Mouse (Mus musculus) frontal cortex, adult 2 months (tissue): ENCODE measurements at regions not wholly inside any gene's neighbourhood (a gene's known extent, or its start where the extent isn't known, plus 50 kb on each side); places are given as distances from the start of the nearest gene placed in this dataset.

Source experiments
- DNase-seq, 2 experiments: peaks; one replicate each; pipeline ENCODE4 v3.0.0; 2022; ENCODE audit warnings: low spot score in 1 of 2; ENCODE audit errors: extremely low spot score in 1 of 2

DNA sequence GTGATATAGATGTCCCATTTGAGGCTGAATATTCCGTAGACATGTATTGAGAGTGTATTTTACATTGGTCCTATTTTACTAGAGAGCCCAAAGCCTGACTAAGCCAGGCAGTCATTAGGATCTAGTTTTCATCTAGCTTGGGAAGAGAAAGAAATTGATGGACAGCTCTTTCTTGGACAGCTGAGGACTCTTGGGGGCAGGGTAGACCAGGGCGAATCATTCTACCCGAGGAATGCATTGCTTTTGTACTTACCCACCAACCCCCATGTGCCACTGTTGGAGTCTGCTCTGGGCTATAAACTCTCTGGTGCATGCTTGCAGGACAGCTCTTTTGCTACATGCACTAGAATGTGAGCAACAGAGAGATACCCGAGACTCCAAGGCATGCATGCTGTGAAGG is 294.3 kb upstream of the Zfp507 start:
- no peak for DNase-seq

DNA sequence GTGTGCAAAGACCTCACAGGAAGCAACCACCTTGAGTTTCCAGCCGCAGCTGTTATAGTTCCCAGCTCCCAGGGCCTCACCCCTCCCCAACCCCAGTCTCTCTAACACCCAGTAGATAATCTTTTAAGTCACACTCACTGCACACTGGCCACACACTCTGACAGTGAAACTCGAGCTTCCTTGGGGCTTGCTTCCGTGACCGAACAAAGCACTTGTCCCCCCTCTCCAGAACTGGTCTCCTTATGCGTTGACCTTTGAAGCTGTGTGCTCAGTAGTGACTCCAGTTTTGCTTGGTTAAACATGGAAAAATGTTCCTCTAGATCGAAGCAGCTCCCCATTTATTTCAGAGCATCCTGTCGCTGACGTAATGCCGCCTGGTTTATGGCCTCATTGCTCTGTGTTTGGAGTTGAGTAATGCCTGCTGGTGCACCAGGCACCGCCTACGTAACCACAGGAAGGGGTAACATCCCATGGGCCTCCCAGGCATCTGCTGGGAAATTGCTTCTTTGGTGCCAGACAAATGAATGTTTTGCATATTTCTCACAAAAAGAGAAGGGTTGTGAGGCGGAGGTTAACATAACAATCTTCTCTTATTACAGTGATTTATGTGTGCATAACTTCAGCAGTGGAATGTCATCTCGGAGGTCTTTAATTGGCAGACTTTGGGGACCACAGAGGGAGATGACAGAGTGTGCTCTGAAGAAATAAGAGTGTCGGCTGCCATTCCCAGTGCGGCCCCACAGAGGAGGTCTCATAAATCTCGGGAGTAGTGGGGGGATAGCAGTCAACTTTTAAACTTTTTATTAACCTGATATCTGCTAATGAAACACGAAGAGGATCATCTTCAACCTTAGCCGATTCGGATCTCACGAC is 292.7 kb upstream of the Zfp507 start:
- no peak for DNase-seq

DNA sequence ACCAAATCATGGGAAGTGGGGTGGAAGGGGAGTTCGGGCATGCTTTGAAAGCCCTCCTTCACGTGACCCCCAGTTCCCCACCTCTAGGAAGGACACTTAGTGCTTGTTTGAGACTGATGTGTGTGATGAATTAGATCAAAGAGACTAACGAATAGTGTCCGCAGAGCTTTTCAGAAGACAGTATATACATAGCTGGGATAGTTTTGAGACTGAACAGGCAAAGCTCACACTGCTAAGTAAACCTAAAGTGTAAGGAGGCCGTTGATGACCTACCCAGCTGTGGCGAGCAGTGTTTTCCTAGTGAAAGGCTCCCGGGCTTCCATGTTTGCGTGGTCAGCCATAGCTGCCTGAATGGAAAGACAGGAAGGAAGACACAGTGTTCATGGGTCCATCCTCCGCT is 288.3 kb upstream of the Zfp507 start:
- no peak for DNase-seq

DNA sequence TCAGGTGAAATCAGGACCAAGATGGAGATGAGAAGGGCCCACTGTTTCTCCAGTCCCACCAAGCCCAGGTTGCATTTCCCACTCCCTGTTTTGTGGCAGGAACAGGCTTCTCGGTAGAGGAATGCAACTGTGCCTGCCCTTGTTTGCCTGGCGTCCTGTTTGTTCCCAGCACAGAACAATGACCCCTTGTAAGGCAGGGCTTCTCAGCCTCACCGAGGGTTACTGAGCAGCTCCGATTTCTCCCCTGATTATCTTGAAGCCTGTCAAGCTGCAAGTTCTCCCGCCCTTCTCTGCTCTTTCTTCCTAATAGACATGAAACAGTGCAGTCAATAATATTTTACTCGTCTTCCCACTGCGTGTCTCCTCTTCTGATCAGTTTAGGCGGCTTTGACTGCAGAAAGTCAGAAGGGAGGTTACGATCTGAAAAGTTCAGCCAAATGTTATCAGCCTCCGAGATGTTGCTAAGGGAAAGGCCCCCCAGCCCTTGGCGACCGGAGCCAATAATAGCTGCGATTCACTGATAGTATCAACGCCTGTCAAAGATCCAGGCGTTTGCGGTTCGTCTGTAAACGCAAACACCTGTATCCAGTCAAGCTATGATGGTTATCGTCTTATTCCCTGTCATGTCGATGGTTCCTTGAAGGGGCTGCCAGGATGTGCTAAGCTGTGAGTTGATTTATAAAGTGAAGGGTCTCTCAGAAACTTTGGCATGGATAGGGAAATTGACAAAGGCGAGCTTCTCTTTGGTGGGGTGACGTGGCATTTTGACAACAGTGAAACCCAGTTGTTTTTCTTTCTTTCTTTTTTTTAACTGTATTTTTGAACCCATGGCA is 287.7 kb upstream of the Zfp507 start:
- no peak for DNase-seq

DNA sequence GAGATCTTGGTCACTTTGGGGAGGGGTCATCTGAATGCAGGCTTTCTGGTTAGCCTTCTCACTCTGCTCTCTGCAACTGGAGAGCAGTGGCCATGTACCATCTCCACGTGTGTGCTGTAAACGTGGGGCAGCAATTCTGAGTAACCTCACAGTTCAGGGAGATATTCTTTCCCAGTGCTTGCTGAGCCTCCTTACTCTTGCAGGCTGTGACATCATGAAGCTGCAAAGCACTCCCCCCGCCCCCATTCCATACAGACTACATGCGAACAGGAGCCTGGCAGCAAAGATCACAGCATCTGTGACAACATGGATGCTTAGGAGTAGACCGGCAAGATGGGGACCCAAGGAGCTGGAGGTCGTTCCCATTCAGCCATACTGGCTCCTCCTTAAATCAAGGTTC is 284.8 kb upstream of the Zfp507 start:
- no peak for DNase-seq

DNA sequence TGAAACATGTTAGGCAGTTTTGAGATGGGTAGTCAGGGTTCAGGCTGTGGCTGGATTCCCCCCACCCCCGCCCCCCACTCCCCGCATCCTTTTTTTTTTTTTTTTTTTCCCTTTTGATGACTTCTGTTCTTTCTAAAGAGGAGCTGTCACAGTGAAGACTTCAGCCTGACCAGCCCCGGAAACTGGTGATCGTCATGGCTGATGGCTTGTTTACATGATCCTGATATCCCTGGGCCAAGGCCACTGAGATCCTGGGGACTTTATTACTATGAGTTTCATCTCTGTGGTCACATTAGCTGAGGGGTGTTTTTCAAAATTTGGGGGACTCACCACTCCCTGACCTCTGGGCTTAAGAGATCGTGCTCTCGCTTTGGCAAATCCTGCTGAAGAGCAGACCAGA is 275.9 kb upstream of the Zfp507 start:
- DNase-seq: no peak

DNA sequence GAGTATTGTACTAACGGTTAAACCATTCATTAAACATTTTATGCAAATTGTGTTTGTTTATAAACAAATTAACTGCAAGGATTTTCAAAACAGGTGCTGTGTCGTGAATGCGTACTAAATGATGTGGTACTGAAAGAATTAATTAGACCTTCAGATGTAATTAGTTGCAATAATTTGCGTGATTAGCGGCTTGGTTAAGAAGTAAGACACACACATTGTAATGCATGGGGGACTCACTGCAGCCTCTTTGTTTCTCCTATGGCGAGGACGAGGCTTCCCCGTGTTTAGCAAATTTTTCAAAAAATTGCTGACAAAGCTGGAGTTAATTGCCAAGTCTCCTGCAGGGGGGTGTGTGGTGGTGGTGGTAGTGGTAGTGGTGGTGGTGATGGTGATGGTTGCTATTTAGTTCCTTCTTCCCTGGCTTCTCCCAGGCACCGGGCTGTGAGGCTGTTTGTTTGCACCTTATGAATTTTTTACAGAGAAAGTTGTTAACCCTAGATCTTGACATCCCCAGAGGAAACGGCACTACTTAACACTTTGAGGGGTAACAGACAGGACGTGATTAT is 275.4 kb upstream of the Zfp507 start:
- DNase-seq: no peak

DNA sequence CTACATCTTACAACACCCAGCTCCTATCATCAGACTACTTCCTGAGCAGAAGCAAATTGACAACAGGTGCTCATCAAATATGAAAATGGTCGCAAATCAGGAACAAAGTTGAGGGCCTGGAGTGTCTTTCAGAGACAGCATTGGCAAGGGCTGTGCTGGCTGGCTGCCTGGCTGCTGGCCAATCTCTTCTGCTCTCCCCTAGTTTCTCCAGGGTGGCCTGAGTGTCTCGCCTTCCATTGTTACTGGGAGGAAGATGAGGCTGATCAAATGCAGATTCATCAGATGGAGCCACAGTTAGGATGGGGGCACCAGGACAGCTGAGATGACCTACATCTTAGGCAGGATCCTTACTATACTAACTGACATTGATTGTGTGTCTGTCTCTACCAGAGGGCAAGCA is 274.5 kb upstream of the Zfp507 start:
- no peak for DNase-seq

DNA sequence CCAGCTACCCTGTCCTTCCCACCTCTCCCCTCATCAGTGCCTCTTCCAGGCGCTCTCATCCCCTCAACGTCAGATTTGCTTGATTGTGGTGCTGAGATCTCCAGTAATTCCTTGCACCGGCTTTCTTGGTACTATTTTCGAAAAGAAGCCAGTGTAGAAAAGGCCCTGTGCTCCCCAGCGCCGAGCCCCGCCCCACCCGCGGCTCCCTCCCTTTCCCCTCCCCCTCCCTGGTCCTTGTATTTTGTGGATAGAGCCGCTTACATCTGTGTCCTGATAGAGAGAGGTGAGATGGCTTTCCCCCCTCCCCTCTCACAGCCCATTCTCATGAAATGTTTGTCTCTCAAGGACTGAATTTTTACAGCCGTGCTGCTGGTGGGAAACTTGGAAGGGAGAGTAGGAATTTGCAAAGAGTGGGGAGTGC is 273.2 kb upstream of the Zfp507 start:
- DNase-seq: no peak

DNA sequence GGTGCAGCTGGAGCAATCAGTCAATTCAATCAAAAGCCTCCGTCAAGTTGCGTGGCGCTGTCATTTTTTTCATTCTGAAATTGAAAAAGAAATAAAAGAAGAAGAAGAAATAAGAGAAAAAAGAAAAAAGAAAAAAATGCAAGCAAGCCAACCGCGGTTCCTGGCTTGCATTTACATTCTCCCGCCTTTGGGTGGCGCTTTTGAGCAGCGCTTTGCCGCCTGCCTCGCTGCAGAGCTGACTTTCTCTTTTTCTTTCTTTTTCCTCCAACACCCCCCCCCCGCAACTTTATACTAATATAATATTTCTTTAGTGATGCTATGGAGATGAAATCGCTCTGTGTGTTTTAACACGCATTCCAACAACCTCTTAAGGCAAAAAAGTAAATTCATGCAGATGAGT is 269.0 kb upstream of the Zfp507 start:
- peak in 1 of 2 experiments; percentile 54 for DNase-seq

DNA sequence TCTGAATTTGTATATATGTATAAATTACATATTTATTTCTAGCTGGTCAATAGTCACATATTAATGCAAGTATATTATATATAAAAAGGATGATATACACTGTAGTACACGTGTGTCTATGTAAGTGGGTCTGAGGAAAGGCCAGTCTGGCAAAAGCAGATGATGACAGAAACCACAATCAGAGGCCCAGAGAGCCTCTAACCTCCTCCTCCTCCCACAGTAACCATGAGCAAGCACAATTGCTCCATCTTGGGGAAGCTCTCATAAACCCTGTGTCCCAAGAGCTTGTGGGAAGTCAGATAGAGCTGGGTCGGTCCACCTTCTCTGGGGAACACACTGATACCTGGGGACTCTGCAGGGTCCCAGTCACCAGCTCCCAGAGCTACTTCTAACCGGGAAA is 263.9 kb upstream of the Zfp507 start:
- DNase-seq: no peak

DNA sequence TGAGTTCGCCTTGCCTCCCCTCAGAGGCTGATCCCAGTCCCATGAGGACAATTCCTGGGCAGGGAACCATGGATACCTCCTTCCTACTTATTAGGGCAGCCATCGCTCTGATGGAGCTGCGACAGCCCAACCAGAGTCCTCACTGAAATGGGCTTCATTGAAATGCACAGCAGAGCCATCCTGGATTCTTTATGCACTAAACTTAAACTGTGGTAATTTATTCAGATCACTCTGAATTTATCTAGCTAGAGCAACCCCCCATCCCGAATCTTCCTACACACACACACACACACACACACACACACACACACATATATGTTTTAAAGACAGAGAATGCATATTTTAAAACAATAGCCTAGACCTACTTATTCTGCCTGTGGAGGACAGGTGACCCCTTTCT is 258.9 kb upstream of the Zfp507 start:
- no peak for DNase-seq

DNA sequence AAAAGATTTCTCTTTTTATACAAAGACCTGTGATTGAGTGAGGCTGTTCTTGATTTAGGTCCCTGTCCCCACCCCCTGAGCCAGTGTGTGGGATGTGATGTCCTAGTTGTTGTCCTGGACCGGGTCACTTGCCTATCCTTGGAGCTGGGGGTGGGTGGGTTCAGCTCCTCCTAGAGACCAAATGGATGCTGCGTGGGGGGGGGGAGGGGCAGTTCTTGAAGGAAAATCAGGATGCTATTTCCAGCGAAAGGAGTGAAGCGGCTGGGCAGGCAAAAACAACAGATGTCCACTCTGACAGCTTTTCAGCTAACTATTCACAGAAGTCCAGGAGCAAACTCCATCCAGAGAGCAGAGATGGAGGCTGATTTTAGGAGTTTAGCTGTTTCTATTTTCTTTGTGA is 257.6 kb upstream of the Zfp507 start:
- peak; percentile 61 to 75 for DNase-seq

DNA sequence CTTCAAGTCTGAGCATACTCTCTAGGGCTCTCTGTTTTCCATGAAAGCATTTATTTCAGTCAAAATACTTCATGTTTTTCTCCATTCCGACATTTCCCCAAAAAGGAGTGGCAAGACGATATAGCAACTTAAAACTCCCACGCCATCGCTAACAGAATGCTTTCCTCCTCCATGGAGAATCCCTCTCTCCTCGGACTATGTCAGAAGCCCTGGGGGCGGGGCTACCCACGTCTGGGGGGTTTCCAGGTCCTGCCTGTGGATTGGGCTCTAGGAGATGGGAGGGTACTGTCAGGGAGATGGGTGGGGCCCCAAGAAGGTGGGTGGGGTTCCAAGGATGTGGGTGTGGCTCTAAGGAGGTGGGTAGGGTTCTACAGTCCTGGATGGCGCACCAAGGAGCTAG is 243.2 kb upstream of the Zfp507 start:
- DNase-seq: peak in 1 of 2 experiments; percentile 28

DNA sequence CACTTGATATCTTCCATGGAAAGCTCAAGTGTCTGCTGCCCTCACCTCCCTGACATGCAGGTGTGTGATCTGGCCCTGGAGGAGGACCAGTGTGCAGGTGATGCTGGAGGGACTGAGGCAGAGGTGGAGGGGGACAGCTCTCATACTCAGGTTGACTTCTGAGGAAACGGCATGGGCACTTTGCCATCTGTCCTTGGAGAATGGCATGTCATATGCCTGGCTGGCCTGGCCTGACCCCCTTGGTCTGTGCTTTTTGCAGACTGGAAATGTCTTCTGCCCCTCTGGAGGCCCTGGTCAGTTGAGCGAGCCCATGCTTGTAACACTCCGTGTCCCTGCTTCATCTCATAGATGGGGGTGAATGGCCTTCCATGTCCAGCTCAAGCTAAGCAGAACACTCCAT is 229.1 kb upstream of the Zfp507 start:
- no peak for DNase-seq

DNA sequence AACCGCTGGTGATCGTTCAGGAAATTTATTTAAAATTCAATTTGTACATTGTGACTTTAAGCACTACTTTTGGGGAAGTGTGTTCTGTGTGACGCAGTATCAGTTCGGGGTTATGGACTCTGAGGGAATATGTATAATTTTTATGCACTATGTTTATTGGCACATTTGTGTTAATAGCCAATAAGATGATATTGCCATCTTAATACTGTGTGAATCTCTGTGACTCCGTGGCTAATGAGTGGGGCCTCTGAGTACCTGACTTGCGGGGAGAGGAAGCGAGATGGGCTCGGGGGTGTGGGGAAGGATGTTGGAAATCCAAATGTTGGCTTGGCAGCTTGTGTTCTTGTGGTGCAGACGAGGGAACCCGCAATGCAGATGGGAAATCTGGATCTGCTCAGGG is 220.2 kb upstream of the Zfp507 start:
- no peak for DNase-seq

DNA sequence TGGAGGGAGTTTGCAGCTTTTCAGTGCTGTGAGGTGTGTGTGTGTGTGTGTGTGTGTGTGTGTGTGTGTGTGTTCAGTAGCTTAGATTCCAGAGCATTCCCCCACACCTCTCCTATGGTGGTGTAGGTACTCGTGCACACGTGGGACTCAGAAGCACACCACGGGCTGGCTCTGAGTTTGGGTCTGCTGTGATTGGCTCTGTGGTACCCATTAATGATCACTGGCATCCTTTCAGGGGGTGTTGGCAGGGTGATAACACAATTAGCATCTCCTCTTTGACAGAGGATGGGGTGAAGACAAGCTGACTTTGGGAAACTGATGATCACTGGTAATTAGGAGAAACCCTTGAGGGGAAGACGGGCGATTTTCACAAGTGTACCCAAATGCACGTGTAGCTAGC is 219.7 kb upstream of the Zfp507 start:
- DNase-seq: no peak

DNA sequence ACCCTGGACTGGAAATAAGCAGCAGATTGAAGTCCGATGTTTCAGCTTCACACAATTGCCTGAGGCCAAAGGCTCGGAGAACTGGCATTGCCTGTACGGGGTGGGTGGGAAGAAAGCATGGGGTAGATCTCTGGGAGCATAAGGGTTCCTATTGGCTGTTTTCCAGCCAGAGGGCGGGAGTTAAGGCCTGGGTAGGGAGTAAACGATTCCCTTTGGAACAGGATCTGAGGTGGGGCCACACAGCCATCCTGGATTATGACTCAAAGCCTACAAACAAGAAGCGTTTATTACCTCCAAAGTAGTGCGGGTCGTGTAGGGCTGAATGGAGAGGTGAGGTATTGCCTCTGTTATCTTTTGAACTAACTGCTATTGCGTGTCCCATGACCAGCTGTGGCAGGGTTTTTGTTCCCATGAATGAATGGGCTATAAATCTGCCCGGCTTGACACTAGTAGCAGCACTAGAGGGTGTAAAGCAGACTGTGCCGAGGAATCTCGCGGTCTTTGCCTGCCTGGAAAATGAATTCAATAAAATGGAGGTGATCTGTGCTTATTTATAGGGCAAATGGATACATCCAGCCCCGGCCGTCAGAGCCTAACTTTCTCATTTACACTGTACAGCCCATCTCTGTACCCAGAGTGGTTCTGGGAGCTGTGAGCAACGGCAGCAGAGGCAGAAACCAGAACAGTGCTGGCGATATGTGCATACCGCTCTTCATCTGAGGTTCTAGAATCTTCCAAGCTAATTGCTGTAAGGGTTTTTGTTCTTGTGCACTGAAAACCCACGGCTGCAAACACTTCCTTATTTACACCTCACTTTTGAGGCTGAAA is 214.3 kb upstream of the Zfp507 start:
- DNase-seq: no peak

DNA sequence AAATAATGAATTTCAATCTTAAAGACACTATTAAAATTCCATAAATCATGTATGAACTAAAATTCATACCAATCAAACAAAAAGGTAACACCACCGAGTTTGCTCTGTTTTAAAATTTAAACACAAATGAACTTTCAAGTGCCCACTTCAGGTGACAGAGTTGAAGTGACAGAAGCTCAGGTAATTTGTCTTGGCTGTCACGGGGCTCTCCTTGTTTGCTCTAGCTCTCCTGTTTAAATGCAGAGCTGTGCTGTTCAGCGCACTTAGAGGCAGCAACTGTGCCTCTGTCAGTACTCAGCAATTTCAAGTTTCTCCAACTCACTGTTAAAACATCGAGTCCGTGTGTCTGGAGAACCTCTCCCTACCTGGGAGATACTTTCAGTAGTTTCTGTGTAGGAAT is 193.8 kb upstream of the Zfp507 start:
- DNase-seq: no peak

DNA sequence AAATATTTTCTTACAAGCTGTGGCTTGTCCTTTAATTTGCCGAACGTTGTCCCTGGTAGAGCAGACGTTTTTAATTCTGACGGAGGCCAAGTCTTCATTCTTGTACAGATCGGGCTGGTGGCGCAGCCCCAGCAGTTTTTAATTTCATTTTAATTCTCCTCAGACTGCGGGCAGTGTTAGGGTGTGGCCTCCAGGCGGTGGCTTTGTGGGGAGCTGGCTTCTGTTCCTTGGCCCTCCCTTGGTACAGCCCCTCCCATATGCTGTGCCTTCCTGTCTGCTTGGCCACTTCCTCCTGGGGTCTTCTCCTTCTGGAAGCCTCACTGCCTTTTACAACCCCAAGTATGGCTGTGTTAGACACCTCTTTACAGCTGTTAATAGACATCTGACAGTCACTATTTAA is 189.7 kb upstream of the Zfp507 start:
- no peak for DNase-seq

DNA sequence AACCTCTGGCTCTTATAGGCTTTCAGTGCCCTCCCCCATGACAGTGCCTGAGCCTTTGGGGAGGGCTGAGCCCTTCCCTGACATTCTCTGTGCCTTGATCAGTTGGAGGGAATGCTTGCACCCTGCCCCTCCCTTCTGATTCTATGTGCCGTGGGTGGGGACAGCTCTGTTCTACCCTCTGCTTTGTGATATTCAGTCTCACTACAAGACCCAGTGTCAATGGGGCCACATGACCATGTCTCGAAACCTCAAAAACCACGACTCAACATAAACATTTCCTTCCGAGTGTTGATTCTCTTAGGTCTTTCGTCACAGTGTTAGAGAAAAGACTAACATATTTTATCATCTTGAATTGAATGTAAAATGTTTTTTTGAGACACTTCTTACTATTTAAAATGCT is 188.3 kb upstream of the Zfp507 start:
- no peak for DNase-seq
